Mouse (Mus musculus) lung, embryonic 14.5 days (tissue): ENCODE results near the gene Natd1. TPM values are rescaled to one million over a fixed set of nuclear protein-coding genes. Genes with fewer than 3 reads are reported as not detected.
"Not testable (repeated sequence)": the region's sequence is repeated elsewhere in the genome, so short reads cannot be mapped to it uniquely, and the experiment has no call there.

Experiments
- ATAC-seq: fragments of 200-750 bp; cut with Nextera tagmentation; 2 replicates; pipeline ENCODE4 v1.8.0; 2017; ENCODE audit warnings: mild to moderate bottlenecking, moderate TSS enrichment, moderate library complexity; ENCODE audit not compliant: insufficient read depth
- DNase-seq: peaks from one replicate; pipeline ENCODE4 v3.0.0-alpha.2; 2015
- H3K27ac ChIP-seq: fragments of 300-500 bp; sonication (generic); 2 replicates; pipeline ENCODE4 v1.5.1; 2014; ENCODE audit warnings: low read depth, mild to moderate bottlenecking, moderate library complexity
- H3K27me3 ChIP-seq: fragments of 300-500 bp; sonication (generic); 2 replicates; pipeline ENCODE4 v1.6.1; 2014; ENCODE audit warnings: low read length, control low read depth; ENCODE audit not compliant: insufficient read depth
- H3K36me3 ChIP-seq: fragments of 300-500 bp; sonication (generic); 2 replicates; pipeline ENCODE4 v1.6.1; 2014; ENCODE audit warnings: control low read depth; ENCODE audit not compliant: insufficient read depth
- H3K4me1 ChIP-seq: fragments of 300-500 bp; sonication (generic); 2 replicates; pipeline ENCODE4 v1.6.1; 2014; ENCODE audit warnings: antibody characterized with exemption, control low read depth; ENCODE audit not compliant: insufficient read depth
- H3K4me2 ChIP-seq: fragments of 300-500 bp; sonication (generic); 2 replicates; pipeline ENCODE4 v1.6.1; 2014; ENCODE audit warnings: mild to moderate bottlenecking
- H3K4me3 ChIP-seq: fragments of 300-500 bp; sonication (generic); 2 replicates; pipeline ENCODE4 v1.5.1; 2014; ENCODE audit warnings: low read depth, low read length
- H3K9ac ChIP-seq: fragments of 300-500 bp; sonication (generic); 2 replicates; pipeline ENCODE4 v1.6.1; 2014
- H3K9me3 ChIP-seq: fragments of 300-500 bp; sonication (generic); 2 replicates; pipeline ENCODE4 v1.6.1; 2016; ENCODE audit warnings: low read depth, low read length, control low read depth
- CTCF ChIP-seq: IDR thresholded peaks from 2 replicates; pipeline ENCODE4 v1.5.1; 2016; ENCODE audit warnings: antibody characterized with exemption, low read depth
- WGBS: fragments of 180-500 bp; shearing (Covaris S2); extraction: QIAGEN DNeasy Blood & Tissue Kit; methylation state at CpG from one replicate; pipeline ENCODE4 v1.1.7; 2014; 5-methylcytosine and 5-hydroxymethylcytosine counted together
- polyA plus RNA-seq: library from polyadenylated mRNA; unstranded; fragments of >200 nt; fragmentation: Nextera tagmentation; extraction: Ambion mirVana; gene quantifications from 2 replicates; pipeline ENCODE4 v1.2.1, GENCODE M21; 2014

Natd1 gene
- polyA plus RNA-seq, 1 experiment from 2014 or later, result 19.1 TPM

DNA sequence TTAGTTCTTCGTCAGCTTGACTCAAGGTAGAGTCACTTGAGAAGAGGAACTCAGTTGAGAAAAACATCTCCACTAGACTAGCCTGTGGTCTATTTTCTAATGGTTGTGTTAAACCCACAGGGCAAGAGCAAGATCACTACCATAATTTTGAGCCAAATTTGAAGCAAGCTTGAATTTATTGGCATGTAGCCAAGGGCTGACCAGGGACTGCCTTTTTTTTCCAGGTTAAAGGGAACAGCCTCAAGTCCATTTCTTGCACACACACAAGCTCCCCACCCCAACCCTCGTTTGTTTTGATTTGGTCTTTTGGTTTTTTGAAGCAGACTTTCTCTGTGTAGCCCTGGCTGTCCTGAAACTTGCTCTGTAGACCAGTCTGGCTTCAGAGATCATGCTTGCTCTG is 24.7 kb downstream of the Natd1 start:
- Histone ChIP-seq H3K4me2 (no peak overlapping the region), H3K27me3 (no peaks in the 10 kb centered on the region), H3K4me1 (no peaks in the 10 kb centered on the region), H3K9ac (no peak overlapping the region), H3K27ac (no peak overlapping the region), H3K9me3 (no peaks in the 10 kb centered on the region), H3K36me3 (no peaks in the 10 kb centered on the region), H3K4me3 (no peak overlapping the region)
- ATAC-seq, result no peak
- TF ChIP-seq CTCF, result no peak
- 50% methylated on average over 2 of the region's 2 CpGs for WGBS
- DNase-seq, result peak; percentile 36

DNA sequence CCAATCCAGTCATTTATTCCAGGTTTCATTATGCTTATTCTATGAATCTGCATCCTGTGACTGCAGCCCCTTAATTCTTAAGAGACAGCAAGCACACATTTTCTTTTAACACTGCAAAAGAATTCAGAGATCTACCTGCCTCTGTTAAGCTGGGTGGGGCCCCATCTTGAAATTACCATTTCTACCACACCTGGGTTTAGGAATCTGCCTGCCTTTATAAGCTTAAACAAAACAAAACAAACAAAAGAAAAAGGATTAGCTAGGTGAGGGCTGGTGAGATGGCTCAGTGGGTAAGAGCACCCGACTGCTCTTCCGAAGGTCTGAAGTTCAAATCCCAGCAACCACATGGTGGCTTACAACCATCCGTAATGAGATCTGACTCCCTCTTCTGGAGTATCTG is 27.6 kb downstream of the Natd1 start:
- H3K36me3 ChIP-seq, ATAC-seq, H3K27me3 ChIP-seq, H3K9ac ChIP-seq, H3K9me3 ChIP-seq, H3K4me2 ChIP-seq, H3K27ac ChIP-seq, H3K4me1 ChIP-seq, DNase-seq, H3K4me3 ChIP-seq: not testable (repeated sequence)
- WGBS, result 88% methylated on average over 2 of the region's 3 CpGs

- WGBS, result 66% methylated on average over 3 of the region's 3 CpGs
- H3K9ac ChIP-seq, result no peak overlapping the region
- H3K9me3 ChIP-seq, result no peaks in the 10 kb centered on the region
- DNase-seq, result no peak
- no peak overlapping the region for H3K4me2 ChIP-seq
- no peaks in the 10 kb centered on the region for H3K36me3 ChIP-seq
- no peak overlapping the region for H3K4me3 ChIP-seq
- no peak overlapping the region for H3K27ac ChIP-seq
- TF ChIP-seq CTCF, result no peak
- H3K4me1 ChIP-seq, result peaks cover under 1% of the 10 kb centered on the region; the same call in 1 of the 2 replicates
- H3K27me3 ChIP-seq, result no peaks in the 10 kb centered on the region
- ATAC-seq, result no peak
Measured at GRCm38 (mm10) chr11:60882386-60882785, 32.2 kb downstream of the Natd1 start.

DNA sequence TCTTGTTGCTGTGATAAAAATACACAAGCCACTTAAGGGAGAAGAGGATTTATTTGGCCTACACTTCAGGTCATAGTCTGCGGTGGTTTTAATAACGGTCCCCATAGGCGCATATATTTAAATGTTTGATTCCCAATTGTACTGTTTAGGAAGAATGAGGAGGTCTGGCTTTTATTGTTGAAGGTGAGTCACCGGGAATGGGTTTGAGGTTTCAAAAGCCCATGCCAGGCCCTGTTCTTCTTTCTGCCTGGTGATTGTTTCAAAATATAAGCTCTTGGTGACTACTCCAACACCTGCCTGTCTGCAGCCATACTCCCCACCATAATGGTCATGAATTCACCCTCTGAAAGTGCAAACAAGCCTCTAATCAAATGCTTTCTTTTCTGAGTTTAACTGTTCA is 34.0 kb downstream of the Natd1 start:
- 92% methylated on average over 4 of the region's 4 CpGs for WGBS
- no peaks in the 10 kb centered on the region for H3K9me3 ChIP-seq

GRCm38 (mm10) chr11:60879423-60879822 is 35.1 kb downstream of the Natd1 start:
- ATAC-seq, result peak; percentile 17; the same call in 1 of the 2 replicates
- Histone ChIP-seq H3K36me3 (peaks cover 9% of the 10 kb centered on the region; the same call in 1 of the 2 replicates), H3K27me3 (no peaks in the 10 kb centered on the region), H3K9ac (peak overlapping the region; percentile 91), H3K27ac (peak overlapping the region; percentile 95), H3K4me1 (peaks cover 10% of the 10 kb centered on the region), H3K4me2 (peak overlapping the region; percentile 77), H3K4me3 (peak overlapping the region; percentile 95), H3K9me3 (no peaks in the 10 kb centered on the region)
- peak; percentile 74 for TF ChIP-seq CTCF
- WGBS, result 1% methylated on average over 11 of the region's 11 CpGs
- DNase-seq, result peak; percentile 82

More for the DNA sequence above, 34.0 kb downstream of the Natd1 start:
- Histone ChIP-seq H3K27me3 (no peaks in the 10 kb centered on the region), H3K27ac (no peak overlapping the region), H3K36me3 (peaks cover 2% of the 10 kb centered on the region; the same call in 1 of the 2 replicates), H3K4me2 (no peak overlapping the region), H3K4me3 (no peak overlapping the region), H3K4me1 (peaks cover 9% of the 10 kb centered on the region), H3K9ac (no peak overlapping the region)
- TF ChIP-seq CTCF, result no peak
- no peak for ATAC-seq
- no peak for DNase-seq

- Histone ChIP-seq H3K4me1 (peaks cover 13% of the 10 kb centered on the region), H3K4me3 (peak within 1 kb of the TSS; percentile 95), H3K9me3 (no peaks in the 10 kb centered on the region), H3K27ac (peak within 1 kb of the TSS; percentile 95), H3K36me3 (peaks cover 9% of the 10 kb centered on the region; the same call in 1 of the 2 replicates), H3K4me2 (peak within 1 kb of the TSS; percentile 77), H3K9ac (peak within 1 kb of the TSS; percentile 91), H3K27me3 (no peaks in the 10 kb centered on the region)
- TF ChIP-seq CTCF, result peak; percentile 38
- under 1% methylated on average over 60 of the region's 62 CpGs for WGBS
- DNase-seq, result peak; percentile 98
- peak; percentile 99 for ATAC-seq
Measured at GRCm38 (mm10) chr11:60878675-60879294, 35.8 kb downstream of the Natd1 start, which contains the start of gene Tmem11. TSS of gene Tmem11 (minus strand) at chr11:60879272.

GRCm38 (mm10) chr11:60878056-60878612 is 36.4 kb downstream of the Natd1 start:
- H3K36me3 ChIP-seq, result peaks cover 9% of the 10 kb centered on the region; the same call in 1 of the 2 replicates
- no peaks in the 10 kb centered on the region for H3K9me3 ChIP-seq
- peak overlapping the region; percentile 95 for H3K27ac ChIP-seq
- peak; percentile 26 for TF ChIP-seq CTCF
- H3K4me2 ChIP-seq, result peak overlapping the region; percentile 77
- WGBS, result under 1% methylated on average over 50 of the region's 52 CpGs
- H3K4me3 ChIP-seq, result peak overlapping the region; percentile 95
- peak; percentile 74 for ATAC-seq
- H3K27me3 ChIP-seq, result no peaks in the 10 kb centered on the region
- H3K4me1 ChIP-seq, result peaks cover 14% of the 10 kb centered on the region
- peak; percentile 71 for DNase-seq
- H3K9ac ChIP-seq, result peak overlapping the region; percentile 91
